Mouse (Mus musculus): ENCODE results near the gene Tap1.

- TF ChIP-seq CTCF (IDR thresholded peaks at IDR 0.05; ENCODE audit: borderline replicate concordance, insufficient read depth, low read depth, low read length) = no peak
- no peak for TF ChIP-seq POLR2A (IDR thresholded peaks at IDR 0.05; ENCODE audit: borderline replicate concordance, insufficient read depth, low read length)
Measured at GRCm38 (mm10) chr17:34217216-34217928, 30.0 kb downstream of the Tap1 start.
